8 mouse cellular contexts compared by ENCODE assay signal in the genomic region with DNA sequence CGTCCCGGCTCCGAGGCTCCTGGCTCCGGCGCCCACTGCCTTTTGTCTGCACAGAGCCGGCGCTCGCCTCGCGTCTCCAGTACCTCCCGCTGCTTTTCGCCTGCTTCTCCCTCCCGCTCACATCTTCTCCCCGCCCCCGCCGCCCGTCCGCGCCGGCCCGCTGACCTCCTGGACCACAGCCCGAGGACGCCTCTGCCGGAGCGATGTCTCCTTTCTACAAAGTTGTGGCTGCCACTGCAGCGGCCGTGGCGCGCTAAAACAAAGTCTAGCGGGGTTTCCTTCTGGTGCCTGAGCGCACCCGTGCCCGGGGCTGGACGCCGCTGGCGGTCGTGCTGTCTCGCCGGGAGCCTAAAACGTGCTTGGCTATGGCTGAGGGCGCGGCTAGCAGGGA. TPM values are rescaled to one million over a fixed set of nuclear protein-coding genes. Genes with fewer than 3 reads are reported as not detected.
A peak's percentile ranks its signal among the peaks of the same experiment; 100 is the strongest.
DNase-seq lines count a peak whose midpoint lies in the region; ATAC-seq and TF ChIP-seq lines count a peak whose summit lies in the region.

No protein-coding gene starts in this region.

- H3K4me2 ChIP-seq in liver, embryonic 16.5 days (ENCODE audit: low read depth, low read length): peak overlapping the region; percentile 73

- no peak for TF ChIP-seq CTCF in spleen, adult 2 months (IDR thresholded peaks at IDR 0.05; ENCODE audit: extremely low read depth, insufficient read depth, insufficient read length, insufficient replicate concordance)

- no peak for DNase-seq in spleen, adult 2 months (ENCODE audit: low read depth in 1 of 2, low spot score in 2 of 2)
- no peak for DNase-seq in spleen, adult 12 weeks (ENCODE audit: low spot score)
- DNase-seq in embryonic facial prominence, embryonic 10.5 days (ENCODE audit: low spot score): no peak
- DNase-seq in heart, embryonic 10.5 days (ENCODE audit: low spot score): no peak
- peak; percentile 75 to 84 for DNase-seq in kidney, adult 8-10 months
- no peak for DNase-seq in thymus, postnatal 14 days

- no peak for TF ChIP-seq POLR2A in spleen, adult 2 months (IDR thresholded peaks at IDR 0.05; ENCODE audit: low read depth, low read length)

- H3K36me3 ChIP-seq in spleen, adult 2 months (ENCODE audit: control insufficient read depth, insufficient read depth, low read length): no peaks in the 10 kb centered on the region
- no peaks in the 10 kb centered on the region for H3K36me3 ChIP-seq in embryonic facial prominence, embryonic 10.5 days (replicated peaks)
- no peaks in the 10 kb centered on the region for H3K36me3 ChIP-seq in heart, embryonic 10.5 days
- H3K36me3 ChIP-seq in liver, embryonic 16.5 days (ENCODE audit: control insufficient read depth, insufficient read depth): no peaks in the 10 kb centered on the region

- WGBS in spleen, adult 2 months: 1% methylated on average over 42 of the region's 42 CpGs
- under 1% methylated on average over 42 of the region's 42 CpGs for WGBS in embryonic facial prominence, embryonic 10.5 days
- WGBS in heart, embryonic 10.5 days: under 1% methylated on average over 42 of the region's 42 CpGs
- under 1% methylated on average over 40 of the region's 42 CpGs for whole genome bisulfite sequencing in liver, embryonic 16.5 days (ENCODE audit: insufficient replicate concordance)

- H3K27ac ChIP-seq in spleen, adult 2 months (ENCODE audit: insufficient read depth, low read length): no peak overlapping the region
- H3K27ac ChIP-seq in embryonic facial prominence, embryonic 10.5 days (replicated peaks): peak overlapping the region; percentile 74
- peak overlapping the region; percentile 84 for H3K27ac ChIP-seq in heart, embryonic 10.5 days
- no peak overlapping the region for H3K27ac ChIP-seq in liver, embryonic 16.5 days (ENCODE audit: low read length)

- peaks cover 7% of the 10 kb centered on the region; the same call in 1 of the 2 replicates for H3K27me3 ChIP-seq in spleen, adult 2 months (ENCODE audit: control insufficient read depth, insufficient read depth, low read length)
- peaks cover 41% of the 10 kb centered on the region for H3K27me3 ChIP-seq in embryonic facial prominence, embryonic 10.5 days (replicated peaks; ENCODE audit: low read depth, poor library complexity, severe bottlenecking)
- H3K27me3 ChIP-seq in heart, embryonic 10.5 days (ENCODE audit: insufficient read depth, poor library complexity, severe bottlenecking): peaks cover 15% of the 10 kb centered on the region; the same call in 1 of the 2 replicates
- peaks cover 36% of the 10 kb centered on the region for H3K27me3 ChIP-seq in liver, embryonic 16.5 days (ENCODE audit: control insufficient read depth, insufficient read depth, low read depth, low read length)

- H3K9ac ChIP-seq in liver, embryonic 16.5 days (ENCODE audit: low read depth, low read length): no peak overlapping the region

- H3K4me1 ChIP-seq in spleen, adult 2 months (ENCODE audit: control insufficient read depth, insufficient read depth, insufficient read length): no peaks in the 10 kb centered on the region; the same call in 1 of the 2 replicates
- peaks cover 24% of the 10 kb centered on the region for H3K4me1 ChIP-seq in embryonic facial prominence, embryonic 10.5 days
- H3K4me1 ChIP-seq in heart, embryonic 10.5 days: peaks cover 15% of the 10 kb centered on the region
- H3K4me1 ChIP-seq in liver, embryonic 16.5 days (ENCODE audit: control insufficient read depth, low read depth, low read length): peaks cover 3% of the 10 kb centered on the region

- H3K9me3 ChIP-seq in embryonic facial prominence, embryonic 10.5 days: no peaks in the 10 kb centered on the region
- H3K9me3 ChIP-seq in heart, embryonic 10.5 days: no peaks in the 10 kb centered on the region
- no peaks in the 10 kb centered on the region for H3K9me3 ChIP-seq in liver, embryonic 16.5 days (replicated peaks; ENCODE audit: control insufficient read depth, low read length)

- peak; percentile 37 for ATAC-seq in liver, embryonic 16.5 days (ENCODE audit: low read depth)
- peak; percentile 6; the same call in 1 of the 2 replicates for ATAC-seq in neutrophil, adult 5-6 weeks (ENCODE audit: extremely low read depth, insufficient number of reproducible peaks, low FRiP score, poor library complexity, severe bottlenecking)

- peak overlapping the region; percentile 69 for H3K4me3 ChIP-seq in spleen, adult 2 months (ENCODE audit: extremely low read depth, insufficient read depth, insufficient read length)
- peak overlapping the region; percentile 72 for H3K4me3 ChIP-seq in embryonic facial prominence, embryonic 10.5 days
- peak overlapping the region; percentile 77 for H3K4me3 ChIP-seq in heart, embryonic 10.5 days
- H3K4me3 ChIP-seq in liver, embryonic 16.5 days (ENCODE audit: low read depth, low read length): peak overlapping the region; percentile 60

RNA-seq across cellular contexts. Expression of a gene that starts 0.3 kb away (rescaled TPM):
- 0.49 and 0.72 TPM in 2 replicates for polyA plus RNA-seq in spleen, adult 2 months (2012; rRNA removed)
- 0.57 and 0.81 TPM in 2 replicates for polyA plus RNA-seq in embryonic facial prominence, embryonic 10.5 days (2016; fragmentation: Nextera tagmentation; extraction: Ambion mirVana)
- 0.60 and 0.77 TPM in 2 replicates for polyA plus RNA-seq in heart, embryonic 10.5 days (2016; fragmentation: Nextera tagmentation; extraction: Ambion mirVana)
- polyA plus RNA-seq in liver, embryonic 16.5 days (2015; fragmentation: Nextera tagmentation; extraction: Ambion mirVana): 0.12 and 0.17 TPM in 2 replicates
- total RNA-seq in neutrophil, adult 5-6 weeks (2017): 0.37 and 0.58 TPM in 2 replicates

RNA-seq across cellular contexts. Expression of a gene that starts 42.7 kb away (rescaled TPM):
- 0.30 and 0.40 TPM in 2 replicates for polyA plus RNA-seq in spleen, adult 2 months (2012; rRNA removed)
- polyA plus RNA-seq in embryonic facial prominence, embryonic 10.5 days (2016; fragmentation: Nextera tagmentation; extraction: Ambion mirVana): 0.33 TPM in 1 of 2 replicates, not detected in the other
- 0.70 and 0.72 TPM in 2 replicates for polyA plus RNA-seq in heart, embryonic 10.5 days (2016; fragmentation: Nextera tagmentation; extraction: Ambion mirVana)
- polyA plus RNA-seq in liver, embryonic 16.5 days (2015; fragmentation: Nextera tagmentation; extraction: Ambion mirVana): 0.16 TPM in 1 of 2 replicates, not detected in the other
- total RNA-seq in neutrophil, adult 5-6 weeks (2017): 2.4 TPM in 1 of 2 replicates, not detected in the other

Comparison
In these comparisons a context has a peak if more than half of its experiments do, and no peak if none do; other contexts are left out.
1. DNase-seq: peak in kidney, adult 8-10 months (2 of 2); none in spleen, adult 2 months (0 of 2), spleen, adult 12 weeks (single experiment), embryonic facial prominence, embryonic 10.5 days (single experiment), heart, embryonic 10.5 days (single experiment) and thymus, postnatal 14 days (single experiment).
2. H3K27ac ChIP-seq: peak in embryonic facial prominence, embryonic 10.5 days (single experiment) and heart, embryonic 10.5 days (single experiment); none in spleen, adult 2 months (single experiment) and liver, embryonic 16.5 days (single experiment).
3. Peak in every context shown above with its lines, with median percentiles within 50 percentile points of each other: H3K4me3 ChIP-seq.